Mouse (Mus musculus) adrenal gland, adult 18-20 months (tissue): ENCODE measurements at regions not wholly inside any gene's neighbourhood (a gene's known extent, or its start where the extent isn't known, plus 50 kb on each side); places are given as distances from the start of the nearest gene placed in this dataset.

Experiments used
- DNase-seq, 2 experiments: peaks; one replicate each; pipeline ENCODE4 v3.0.0; 2021 to 2022; ENCODE audit warnings: low spot score in 2 of 2

GRCm38 (mm10) chr16:25584337-25585069 lies 99.1 kb upstream of the Trp63 start:
- DNase-seq: no peak

DNA sequence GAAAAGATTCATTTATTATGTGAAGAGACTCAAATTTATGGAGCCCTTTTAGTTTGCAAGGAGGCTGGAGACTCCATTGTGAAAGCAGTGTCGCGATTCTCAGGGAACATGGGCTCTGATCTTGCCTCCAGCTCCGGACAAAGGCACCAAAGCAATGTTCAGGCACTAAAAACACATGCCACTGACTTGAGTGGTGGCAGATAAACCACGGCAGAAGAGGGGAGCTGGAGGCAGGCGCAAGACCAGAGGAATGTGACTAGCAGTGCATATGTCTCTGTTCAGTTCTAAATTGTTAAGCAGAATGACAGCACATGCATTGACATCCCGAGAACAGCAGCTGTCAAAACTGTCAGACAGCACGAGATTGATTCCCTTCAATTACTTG lies 98.5 kb upstream of the Trp63 start:
- no peak for DNase-seq

- DNase-seq: no peak
Measured at GRCm38 (mm10) chr16:25585953-25586352, 97.6 kb upstream of the Trp63 start.

DNA sequence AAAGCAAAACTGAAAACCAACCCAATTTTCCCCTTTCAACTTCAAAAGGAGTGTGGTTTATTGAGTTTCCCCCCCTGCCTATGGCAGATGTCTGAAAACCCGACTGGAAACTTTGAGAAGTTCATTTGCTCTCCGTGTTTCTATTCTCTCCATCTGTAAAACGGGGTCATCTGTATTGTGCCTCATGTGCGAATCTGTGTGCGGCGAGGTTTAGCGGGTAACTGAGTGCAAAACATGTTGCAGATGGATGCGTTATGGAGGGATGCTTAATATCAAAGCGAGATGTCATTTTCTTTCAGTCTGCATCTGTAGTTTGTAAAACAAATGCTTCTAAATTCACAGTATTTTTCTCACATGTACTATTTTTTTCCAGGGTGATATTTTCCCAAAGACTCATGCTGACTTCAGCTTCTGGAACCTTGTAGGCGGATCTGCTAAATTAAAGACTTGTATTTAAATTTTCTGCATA lies 95.7 kb upstream of the Trp63 start:
- DNase-seq: no peak

DNA sequence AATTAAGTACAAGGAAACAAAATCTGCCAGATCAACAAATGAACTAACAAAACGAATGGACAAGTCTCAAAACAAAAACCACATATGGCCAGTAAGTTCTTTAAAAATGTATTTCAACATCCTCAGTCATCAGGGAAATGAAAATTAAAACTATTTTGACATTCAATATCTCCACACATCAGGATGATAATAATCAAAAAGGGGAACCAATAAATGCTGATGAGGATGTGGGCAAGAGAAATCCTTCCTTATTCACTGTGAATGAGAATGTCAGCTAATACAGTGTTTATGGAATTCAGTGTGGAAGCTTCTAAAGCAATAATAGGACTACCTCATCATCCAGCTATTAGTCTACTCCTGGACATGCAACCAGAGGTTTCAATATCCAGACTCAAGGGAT lies 86.1 kb upstream of the Trp63 start:
- no peak for DNase-seq

GRCm38 (mm10) chr16:25603121-25603520 lies 80.4 kb upstream of the Trp63 start:
- DNase-seq: no peak

GRCm38 (mm10) chr16:25615229-25615628 lies 68.3 kb upstream of the Trp63 start:
- DNase-seq: no peak

DNA sequence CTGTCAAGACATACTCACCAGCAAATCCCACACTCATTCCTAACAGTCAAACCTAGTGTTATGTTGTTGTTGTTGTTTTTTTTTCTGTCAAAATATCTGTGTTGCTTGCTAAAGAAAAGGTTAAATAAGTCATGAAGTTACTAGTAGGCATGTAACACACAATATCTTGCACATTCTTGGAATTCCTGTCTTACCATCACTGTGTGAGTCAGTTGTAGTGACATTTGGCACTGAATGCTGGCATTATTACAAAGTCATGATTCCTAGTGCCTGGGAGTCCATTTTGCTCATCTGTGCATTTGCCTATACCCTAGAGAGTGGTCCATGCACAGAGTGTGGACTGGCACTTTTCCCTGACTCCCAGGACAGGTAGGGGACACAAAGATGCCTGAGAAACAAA lies 67.9 kb upstream of the Trp63 start:
- no peak for DNase-seq

DNA sequence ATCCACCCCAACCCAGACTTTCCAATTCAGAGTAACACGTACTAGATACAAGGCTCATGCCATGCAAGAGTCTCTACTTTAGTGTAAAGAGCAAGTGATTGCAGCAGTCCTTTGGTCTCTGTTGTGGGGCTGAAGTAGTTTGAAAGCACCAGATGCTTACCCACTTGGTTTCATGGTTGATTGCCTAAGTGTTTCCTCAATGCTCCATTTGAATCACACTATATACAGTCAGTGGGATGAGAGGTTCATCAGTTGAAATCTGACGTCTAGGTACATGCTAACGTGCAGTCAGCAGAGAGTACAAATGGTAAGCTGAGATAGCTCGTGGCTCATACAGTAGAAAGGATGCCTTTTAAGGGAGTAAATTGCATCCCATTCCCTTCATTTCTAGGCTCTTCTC lies 64.7 kb upstream of the Trp63 start:
- DNase-seq: no peak

DNA sequence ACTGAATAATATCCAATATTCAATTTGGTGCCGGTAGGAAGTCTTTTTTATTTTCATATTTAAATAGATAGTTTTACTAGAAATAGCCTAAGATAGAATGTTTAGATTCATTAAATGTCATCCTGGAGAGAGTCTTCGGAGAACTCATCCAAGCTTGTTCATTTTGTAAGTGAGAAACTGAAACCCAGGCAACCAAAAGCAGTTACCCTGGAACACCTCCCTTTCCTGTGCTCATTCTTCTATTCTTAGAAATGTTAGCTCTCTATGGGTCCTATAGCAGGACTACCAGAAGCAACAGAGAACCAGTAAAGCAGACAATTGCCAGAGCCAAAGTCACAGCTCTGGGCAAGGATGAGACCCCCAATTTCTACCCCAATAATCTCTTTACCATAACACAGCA lies 60.9 kb upstream of the Trp63 start:
- DNase-seq: no peak

- no peak for DNase-seq
Measured at GRCm38 (mm10) chr16:25623986-25624623, 59.5 kb upstream of the Trp63 start.

DNA sequence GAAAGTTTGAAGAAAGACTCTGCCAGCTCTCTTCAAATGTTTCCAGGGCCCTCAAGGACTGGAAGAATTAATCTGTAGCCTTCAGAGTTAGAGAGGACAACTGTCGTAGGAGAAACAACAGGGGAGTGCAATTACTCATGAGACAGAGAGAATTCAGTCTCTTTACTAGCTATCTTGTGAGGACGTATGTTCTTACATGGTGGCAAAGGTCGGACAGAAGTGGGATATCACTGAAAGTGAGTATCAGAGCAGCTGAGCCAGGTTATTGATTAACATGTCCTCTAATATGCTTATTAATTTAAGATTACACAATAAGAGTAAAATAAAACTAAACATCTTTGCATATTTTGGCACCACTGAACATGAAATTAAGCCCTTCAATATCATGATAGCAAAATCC lies 53.8 kb upstream of the Trp63 start:
- DNase-seq: no peak

- no peak for DNase-seq
Measured at GRCm38 (mm10) chr16:25631139-25631716, 52.3 kb upstream of the Trp63 start.
